Mouse (Mus musculus) common myeloid progenitor, adult 5-6 weeks (primary cell): ENCODE measurements around the gene Cd59b. TPM values are rescaled to one million over a fixed set of nuclear protein-coding genes. Genes with fewer than 3 reads are reported as not detected.
"Not testable (repeated sequence)": the region's sequence is repeated elsewhere in the genome, so short reads cannot be mapped to it uniquely, and the experiment has no call there.

Source experiments
- ATAC-seq: replicated peaks from 2 replicates; pipeline ENCODE4 v1.8.0; 2016; ENCODE audit warnings: low read depth, mild to moderate bottlenecking, moderate TSS enrichment, inconsistent platforms; ENCODE audit not compliant: poor library complexity, severe bottlenecking
- total RNA-seq: library from RNA; stranded (forward); fragments of 200-1000, 187-1606 nt; gene quantifications from 2 replicates; pipeline ENCODE4 v1.2.3, GENCODE M21; 2017

The Cd59b gene
- total RNA-seq, 1 experiment from 2014 or later: 18.1 TPM

DNA sequence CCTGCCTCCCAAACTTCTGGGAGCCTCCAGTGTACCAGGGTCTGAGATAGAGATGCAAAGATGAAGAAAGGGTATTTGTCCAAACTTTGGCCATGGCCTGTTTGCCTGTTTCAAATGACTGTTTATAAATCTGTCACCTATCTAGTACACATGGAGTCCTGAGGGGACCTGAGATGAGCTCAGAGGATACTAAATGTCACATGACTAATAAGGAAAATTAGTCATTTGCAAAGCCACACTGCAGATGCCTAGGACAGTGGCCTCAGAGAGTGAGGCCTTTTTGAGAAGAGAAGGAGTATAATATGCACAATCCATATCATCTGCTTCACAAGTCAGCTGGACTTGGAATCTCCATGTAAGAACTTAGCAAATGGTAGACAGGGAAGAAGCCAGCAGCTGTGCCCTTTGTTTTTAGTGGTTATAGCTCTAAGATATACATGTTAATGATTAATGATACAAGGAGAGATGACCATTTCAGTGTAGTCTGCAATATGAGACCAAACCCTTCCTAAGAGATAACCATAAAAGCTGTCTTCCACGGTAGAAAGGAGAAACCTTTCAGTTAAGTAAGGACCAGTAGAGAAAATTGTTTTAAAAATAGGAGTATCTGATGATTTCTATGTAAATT, 41.6 kb downstream of the Cd59b start:
- not testable (repeated sequence) for ATAC-seq

GRCm38 (mm10) chr2:104113563-104113962, 43.9 kb downstream of the Cd59b start:
- ATAC-seq: not testable (repeated sequence)

DNA sequence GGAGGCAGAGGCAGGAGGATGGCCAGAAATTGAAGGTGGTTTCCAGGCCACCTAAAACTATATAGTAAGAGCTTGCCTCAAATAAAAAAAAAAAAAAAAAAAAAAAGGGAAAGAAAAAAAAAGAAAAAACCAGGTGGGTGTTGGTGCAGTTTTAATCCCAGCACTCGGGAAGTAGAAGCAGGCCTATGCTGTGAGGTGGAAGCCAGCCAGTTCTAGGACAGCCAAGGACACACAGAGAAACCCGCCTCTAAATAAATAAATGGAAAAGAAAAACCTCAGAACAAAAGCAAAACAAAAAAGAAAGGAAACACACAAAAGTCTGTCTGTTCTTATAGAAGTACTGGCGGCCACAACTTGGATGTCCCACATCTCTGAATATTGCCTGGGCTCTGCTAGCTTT, 45.2 kb downstream of the Cd59b start:
- ATAC-seq: no peak

GRCm38 (mm10) chr2:104117173-104117572, 47.5 kb downstream of the Cd59b start:
- peak; percentile 54; the same call in 1 of the 2 replicates for ATAC-seq

DNA sequence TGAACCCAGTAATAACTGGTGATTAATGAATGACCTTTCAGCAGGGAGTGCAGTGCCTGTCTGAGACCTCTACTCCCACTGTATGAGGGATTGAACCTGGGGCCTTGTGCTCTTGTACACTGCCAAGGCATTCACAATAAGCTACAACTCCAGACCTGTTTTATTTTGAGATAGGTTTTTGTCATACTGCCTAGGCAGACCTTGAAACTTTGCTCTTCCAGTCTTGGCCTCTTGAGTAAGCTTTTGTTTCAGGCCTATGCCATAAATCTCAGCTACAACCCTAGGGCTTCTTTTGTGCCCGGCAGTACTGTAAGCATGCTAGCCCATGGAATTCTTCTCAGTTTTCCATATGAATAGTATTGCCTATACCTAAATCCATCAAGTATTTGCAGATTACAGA, 49.4 kb downstream of the Cd59b start:
- ATAC-seq: no peak

DNA sequence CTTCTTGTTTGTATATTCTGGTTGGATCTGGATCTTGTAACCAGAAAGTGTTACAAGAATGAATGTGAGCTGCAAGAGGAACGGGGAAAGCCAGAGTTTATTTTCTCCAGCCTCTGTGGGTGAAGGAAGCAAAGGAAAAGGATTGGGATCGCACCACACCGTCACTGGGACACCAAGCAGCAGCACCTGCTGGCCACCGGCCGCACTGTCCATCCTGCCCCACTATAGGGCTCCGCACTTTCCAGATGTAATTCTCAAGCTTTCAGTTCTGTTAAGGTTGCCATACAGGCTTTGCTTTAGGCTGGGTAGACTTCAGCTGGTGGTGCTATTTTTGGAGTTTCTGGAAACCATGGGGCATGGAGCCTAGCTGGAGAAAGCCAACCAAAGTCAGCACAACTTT, 50.7 kb downstream of the Cd59b start:
- ATAC-seq: no peak

GRCm38 (mm10) chr2:104121681-104122504, 52.2 kb downstream of the Cd59b start:
- ATAC-seq: peak; percentile 37

DNA sequence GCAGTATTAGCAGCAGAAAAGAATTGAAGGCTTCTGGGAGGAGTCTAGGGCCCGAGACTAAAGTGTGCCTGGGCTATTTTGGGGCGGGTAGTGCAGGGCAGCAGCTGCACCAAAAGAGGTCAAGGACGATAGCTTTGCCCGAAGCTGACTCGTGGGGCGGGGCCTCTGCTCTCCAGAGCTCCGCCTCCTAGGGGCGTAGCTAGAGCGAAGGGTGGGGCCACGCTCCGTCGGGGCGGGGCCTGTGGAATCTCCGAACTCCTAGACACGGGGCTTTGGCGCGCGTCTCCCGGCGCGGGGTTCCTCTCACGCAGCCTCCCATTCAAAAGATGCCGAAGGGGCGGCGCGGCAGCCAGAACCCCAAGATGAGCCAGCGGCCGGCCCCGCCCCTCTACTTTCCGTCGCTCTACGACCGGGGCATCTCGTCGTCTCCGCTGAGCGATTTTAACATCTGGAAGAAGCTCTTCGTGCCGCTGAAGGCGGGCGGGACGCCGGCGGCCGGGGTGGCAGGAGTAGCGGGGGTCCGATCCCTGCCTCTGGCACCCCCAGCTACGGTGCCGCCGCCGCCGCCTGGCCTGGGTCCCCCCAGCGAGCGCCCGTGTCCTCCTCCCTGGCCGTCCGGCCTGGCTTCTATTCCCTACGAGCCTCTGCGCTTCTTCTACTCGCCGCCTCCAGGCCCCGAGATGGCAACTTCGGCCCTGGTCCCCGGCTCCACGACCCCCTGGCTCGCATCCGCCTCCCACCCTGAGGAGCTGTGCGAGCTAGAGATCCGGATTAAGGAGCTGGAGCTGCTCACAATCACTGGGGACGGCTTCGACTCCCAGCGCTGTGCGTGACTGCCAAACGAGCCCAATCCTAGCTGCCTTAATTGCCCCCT, 53.1 kb downstream of the Cd59b start, which contains the start of gene A930018P22Rik:
Gene A930018P22Rik, plus strand, starts transcription at position 265 of the 874 bp plus-strand sequence.
- peak; percentile 87 for ATAC-seq

DNA sequence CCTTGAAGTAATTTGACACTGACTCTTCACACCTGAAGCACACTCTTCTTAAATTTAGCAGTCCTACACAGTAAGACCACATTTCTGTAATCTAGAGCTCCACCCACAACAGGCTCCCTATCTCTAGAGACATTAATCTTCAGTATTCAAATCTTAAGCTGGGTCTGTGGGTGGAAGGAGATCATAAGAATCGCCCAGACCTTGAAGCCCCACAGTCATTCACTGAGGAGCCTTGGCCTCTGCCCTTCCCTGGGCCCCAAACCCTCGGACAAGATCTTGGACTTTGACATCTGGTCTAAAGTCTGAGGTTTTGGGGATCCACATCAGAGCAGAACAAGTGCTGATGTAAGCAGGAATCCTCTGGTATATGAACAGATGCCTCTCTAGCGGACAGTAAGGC, 53.9 kb downstream of the Cd59b start:
- 0 out of 2 replicates have a peak, but pooled peaks have one; percentile 1 for ATAC-seq

DNA sequence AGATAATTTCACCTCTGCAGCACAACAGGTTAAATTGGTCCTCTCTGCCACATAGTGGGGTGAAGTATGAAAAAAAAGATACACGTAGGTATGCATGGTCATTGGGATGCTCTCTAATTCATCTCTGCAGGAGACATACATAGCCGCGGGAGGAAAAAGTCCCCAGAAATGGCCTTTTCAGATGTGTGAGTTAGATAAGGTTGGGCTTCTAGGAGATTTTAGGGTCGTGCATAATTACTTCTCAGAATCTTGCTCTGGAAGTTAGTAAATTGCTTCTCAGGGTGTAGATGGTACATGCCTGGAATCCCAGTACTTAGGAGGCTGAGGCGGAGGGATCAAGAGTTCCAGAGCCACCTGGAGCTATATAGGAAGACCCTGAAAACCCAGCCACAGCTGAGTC, 54.4 kb downstream of the Cd59b start:
- ATAC-seq: no peak

DNA sequence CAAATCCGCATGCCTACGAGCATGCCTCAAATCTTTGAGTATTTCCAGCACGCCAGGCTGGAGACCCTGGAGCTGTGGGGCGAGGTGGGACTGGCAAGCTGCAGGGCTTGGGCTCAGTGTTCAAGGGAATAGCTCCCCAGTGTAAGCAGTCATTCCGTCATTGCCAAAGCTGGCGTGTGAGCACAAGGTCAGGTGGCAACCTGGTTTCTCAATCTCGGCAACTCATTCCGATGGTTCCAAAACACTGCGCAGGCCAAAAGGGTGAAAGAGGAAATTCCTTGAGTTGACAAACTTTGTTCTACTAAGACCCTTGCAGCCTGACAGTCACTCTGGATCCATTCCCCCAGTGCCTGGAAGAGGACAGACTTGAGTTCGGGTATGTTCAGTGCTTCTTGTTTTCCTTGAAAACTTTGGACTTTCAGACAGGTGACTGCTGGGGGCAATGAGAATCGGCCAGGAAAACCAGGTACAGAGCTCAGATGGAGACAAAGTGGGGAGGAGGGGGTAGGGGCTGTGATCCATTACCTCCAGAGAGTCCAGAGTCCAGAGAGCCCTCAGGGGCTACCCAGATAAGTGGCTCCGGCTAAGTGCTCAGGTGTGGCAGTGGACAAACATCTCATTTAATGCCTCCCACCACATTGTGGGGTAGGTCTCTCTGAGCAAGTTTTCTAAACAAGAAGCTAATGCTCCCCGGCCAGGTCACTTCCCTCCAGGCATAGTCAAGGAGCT, 59.3 kb downstream of the Cd59b start:
- ATAC-seq: no peak

DNA sequence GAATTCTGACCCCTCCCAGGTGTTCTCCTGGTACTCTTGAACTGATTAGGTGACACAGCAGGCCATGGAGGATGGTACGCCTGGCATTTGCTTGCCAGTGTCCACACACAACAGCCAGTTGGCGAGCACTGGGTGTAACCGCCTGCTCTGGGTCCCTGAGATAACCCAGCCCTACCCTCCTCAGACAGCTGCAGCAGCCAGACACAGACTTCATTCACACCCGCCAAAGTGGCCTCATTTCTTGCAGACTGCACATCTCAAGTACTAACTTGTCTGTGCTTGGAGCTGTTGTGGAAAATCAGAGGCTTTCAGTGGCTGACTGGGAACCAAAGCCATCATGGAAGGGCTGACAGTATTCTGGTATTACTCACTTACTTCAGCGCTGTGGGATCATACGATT, 60.5 kb downstream of the Cd59b start:
- ATAC-seq: peak; percentile 55

DNA sequence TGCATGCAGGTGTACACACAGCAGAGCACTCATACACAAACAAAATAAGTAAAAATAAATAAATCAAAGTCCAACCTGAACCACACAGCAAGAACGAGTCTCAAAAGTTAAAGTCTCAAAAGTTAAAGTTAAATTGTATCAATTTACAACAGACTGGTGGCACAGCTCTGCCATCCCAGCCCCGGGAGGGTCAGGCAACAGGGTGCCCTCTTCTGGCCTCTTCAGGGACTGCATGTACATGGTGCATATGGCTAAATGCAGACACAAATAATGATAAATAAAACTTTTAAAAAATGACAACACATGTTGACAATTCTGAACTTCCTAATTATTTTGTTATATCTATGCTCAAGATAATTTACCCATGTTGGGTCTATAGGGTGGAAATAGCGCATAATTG, 61.3 kb downstream of the Cd59b start:
- ATAC-seq: 0 out of 2 replicates have a peak, but pooled peaks have one; percentile 43

- ATAC-seq: no peak
These were observed 62.7 kb downstream of the Cd59b start for GRCm38 (mm10) chr2:104132266-104132859.

- ATAC-seq: no peak
These were observed 63.6 kb downstream of the Cd59b start for GRCm38 (mm10) chr2:104133042-104133810.

DNA sequence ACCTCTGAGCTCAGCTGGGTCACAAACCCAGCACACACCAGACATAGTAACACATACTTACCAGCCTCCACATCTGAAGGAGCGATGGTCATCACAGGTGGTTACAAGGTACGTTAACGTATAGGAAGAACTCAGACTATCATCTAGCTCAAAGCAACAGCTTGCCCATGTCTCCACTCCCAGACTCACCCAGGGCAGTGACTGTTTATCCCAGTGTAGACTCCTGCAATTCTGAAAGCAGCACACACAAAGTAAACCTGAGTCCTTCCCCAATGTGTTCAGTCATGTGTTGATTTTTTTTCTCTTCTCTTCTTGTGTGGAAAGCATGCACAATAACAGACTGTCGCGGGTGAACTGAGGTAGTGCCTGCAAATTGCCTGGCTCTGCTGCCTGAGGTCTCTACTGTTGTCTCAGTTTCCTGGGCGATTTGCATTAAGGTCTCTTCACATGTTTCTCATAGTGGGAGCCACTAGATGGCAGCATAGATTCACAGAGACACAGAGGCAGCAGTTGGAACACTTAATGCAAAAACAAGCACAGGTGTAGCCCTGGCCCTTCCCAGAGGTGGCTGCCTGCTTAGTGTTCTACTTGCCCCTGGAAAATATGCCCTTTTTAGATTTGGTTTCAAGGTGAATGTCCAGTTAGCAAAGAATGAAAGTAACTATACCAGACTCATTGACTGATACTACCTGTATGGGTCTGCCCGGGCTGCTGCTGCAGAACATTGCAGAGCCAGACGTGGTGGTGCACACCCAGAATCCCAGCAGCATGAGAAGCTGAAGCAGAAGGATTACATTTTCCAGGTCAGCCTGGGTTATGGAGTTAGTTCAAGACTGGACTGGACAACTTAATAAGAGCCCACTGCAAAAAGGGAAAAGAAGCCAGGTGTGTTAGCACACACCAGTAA, 64.8 kb downstream of the Cd59b start:
- peak; percentile 63 for ATAC-seq

- no peak for ATAC-seq
These were observed 66.3 kb downstream of the Cd59b start for GRCm38 (mm10) chr2:104135920-104136319.
